ENCODE assay signal across 21 mouse cellular contexts in genomic region chr13:63735739-63736138, GRCm38 (mm10).
"Had no signal": no experiment of that assay in that cellular context is flagged by ENCODE, and none has a peak within 500 bp of the region (broad histone marks: within the 10 kb centered on the region; RNA-seq: fewer than 3 reads in every experiment).

No protein-coding gene starts in this region.

- H3K9me3 ChIP-seq: liver, embryonic 12.5 days; liver, embryonic 15.5 days; lung, embryonic 15.5 days; neural tube, embryonic 13.5 days; stomach, embryonic 15.5 days had no signal

- ATAC-seq: liver, embryonic 12.5 days had no signal

- H3K4me3 ChIP-seq: layer of hippocampus, adult 2 months; liver, embryonic 12.5 days; liver, embryonic 15.5 days; lung, embryonic 15.5 days; myocyte; neural tube, embryonic 13.5 days; stomach, embryonic 15.5 days had no signal

- H3K4me1 ChIP-seq: liver, embryonic 12.5 days; liver, embryonic 15.5 days; lung, embryonic 15.5 days; neural tube, embryonic 13.5 days; stomach, embryonic 15.5 days had no signal

- H3K4me2 ChIP-seq: liver, embryonic 12.5 days; liver, embryonic 15.5 days; lung, embryonic 15.5 days; midbrain, embryonic 11.5 days; neural tube, embryonic 13.5 days; stomach, embryonic 15.5 days had no signal

- H3K27ac ChIP-seq: kidney, postnatal 0 days; layer of hippocampus, adult 2 months; liver, embryonic 12.5 days; liver, embryonic 15.5 days; lung, embryonic 15.5 days; neural tube, embryonic 13.5 days; stomach, embryonic 15.5 days had no signal

- H3K9ac ChIP-seq: liver, embryonic 12.5 days; liver, embryonic 15.5 days; lung, embryonic 15.5 days; neural tube, embryonic 13.5 days; stomach, embryonic 15.5 days had no signal

- H3K36me3 ChIP-seq: liver, embryonic 12.5 days; liver, embryonic 15.5 days; lung, embryonic 15.5 days; neural tube, embryonic 13.5 days; stomach, embryonic 15.5 days had no signal

- DNase-seq: kidney, adult 2 months; kidney, postnatal 25 days; layer of hippocampus, adult 9-11 months; liver; lung, adult 18-20 months; lung, postnatal 10 days; lung, postnatal 36 days; midbrain, embryonic 14.5 days; retina, postnatal 1 day; right cerebral cortex, postnatal 25 days; spleen, adult 18-20 months; thymus, postnatal 36 days had no signal

- H3K27me3 ChIP-seq: liver, embryonic 12.5 days; liver, embryonic 15.5 days; lung, embryonic 15.5 days; neural tube, embryonic 13.5 days; stomach, embryonic 15.5 days had no signal
